Mouse (Mus musculus) layer of hippocampus, adult 9-11 months (tissue): ENCODE measurements around the gene Gm49630.
A peak's percentile ranks its signal among the peaks of the same experiment; 100 is the strongest.
"Not testable (repeated sequence)": the region's sequence is repeated elsewhere in the genome, so short reads cannot be mapped to it uniquely, and the experiment has no call there.

Experiments used
- DNase-seq: peaks from one replicate; pipeline ENCODE4 v3.0.0; 2022

Gm49630 gene

GRCm38 (mm10) chr17:7366676-7367374, 5.0 kb downstream of the Gm49630 start:
- peak; percentile 16 for DNase-seq

GRCm38 (mm10) chr17:7366265-7366664, 5.5 kb downstream of the Gm49630 start:
- DNase-seq: not testable (repeated sequence)

- DNase-seq: not testable (repeated sequence)
Measured at GRCm38 (mm10) chr17:7365615-7366014, 6.2 kb downstream of the Gm49630 start.

GRCm38 (mm10) chr17:7360749-7361465, 10.9 kb downstream of the Gm49630 start:
- peak; percentile 11 for DNase-seq

GRCm38 (mm10) chr17:7359806-7360205, 12.0 kb downstream of the Gm49630 start:
- not testable (repeated sequence) for DNase-seq

- DNase-seq: not testable (repeated sequence)
Measured at GRCm38 (mm10) chr17:7352596-7352995, 19.2 kb downstream of the Gm49630 start, which contains the start of gene Ttll2. Gene Ttll2, minus strand, starts transcription at chr17:7352696.

GRCm38 (mm10) chr17:7348765-7349164, 23.0 kb downstream of the Gm49630 start:
- DNase-seq: not testable (repeated sequence)

GRCm38 (mm10) chr17:7337381-7337780, 34.4 kb downstream of the Gm49630 start:
- not testable (repeated sequence) for DNase-seq

GRCm38 (mm10) chr17:7332745-7333144, 39.0 kb downstream of the Gm49630 start:
- not testable (repeated sequence) for DNase-seq

GRCm38 (mm10) chr17:7326415-7326814, 45.4 kb downstream of the Gm49630 start:
- not testable (repeated sequence) for DNase-seq

GRCm38 (mm10) chr17:7324346-7324745, 47.4 kb downstream of the Gm49630 start, which contains the start of gene Tcp10a:
Gene Tcp10a, plus strand, starts transcription at chr17:7324646.
- not testable (repeated sequence) for DNase-seq

GRCm38 (mm10) chr17:7319789-7320188, 52.0 kb downstream of the Gm49630 start:
- not testable (repeated sequence) for DNase-seq

GRCm38 (mm10) chr17:7315693-7316382, 55.9 kb downstream of the Gm49630 start:
- not testable (repeated sequence) for DNase-seq

- DNase-seq: peak; percentile 78
Measured at GRCm38 (mm10) chr17:7306278-7307196, 65.2 kb downstream of the Gm49630 start.
